Mouse (Mus musculus) ES-Bruce4 (cell line): ENCODE results near the gene Colgalt1.

Source experiments
- EP300 ChIP-seq: IDR thresholded peaks from 2 replicates; pipeline ENCODE4 v1.6.1; 2011; ENCODE audit warnings: low read depth, low read length; ENCODE audit not compliant: insufficient read depth
- POLR2A ChIP-seq: IDR thresholded peaks from one replicate; pipeline ENCODE4 v1.8.1; 2011; ENCODE audit warnings: low read length; ENCODE audit not compliant: insufficient read depth

DNA sequence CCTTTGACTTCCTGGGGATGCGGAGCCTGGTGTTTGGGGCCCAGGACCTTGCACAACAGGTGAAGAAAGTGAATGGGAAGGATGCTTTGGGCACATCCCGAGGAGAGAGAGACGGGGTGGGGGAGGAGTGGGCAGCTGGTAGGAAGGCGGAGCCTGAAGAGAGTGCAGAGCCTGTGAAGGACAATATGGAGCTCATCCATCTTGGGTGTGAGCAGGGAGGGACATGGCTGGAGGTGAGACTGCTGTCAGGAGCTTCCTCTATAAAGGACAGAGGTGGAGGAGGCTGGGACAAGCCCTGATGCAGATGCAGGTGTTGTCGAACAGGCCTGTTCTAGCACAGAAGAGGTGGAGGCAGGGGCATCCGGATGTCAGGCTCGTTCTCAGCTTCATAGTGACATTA is 6.8 kb upstream of the Colgalt1 start:
- no peak for TF ChIP-seq POLR2A
- TF ChIP-seq EP300: no peak
